Mouse (Mus musculus) stomach, embryonic 14.5 days (tissue): ENCODE results near the gene Clcf1. TPM values are rescaled to one million over a fixed set of nuclear protein-coding genes. Genes with fewer than 3 reads are reported as not detected.

ENCODE experiments used
- microRNA-seq: library from miRNA; unstranded; fragments of <30 nt; microRNA quantifications from one replicate; pipeline ENCODE4, GENCODE M21; 2016
- polyA plus RNA-seq: library from polyadenylated mRNA; unstranded; fragments of >200 nt; fragmentation: Nextera tagmentation; extraction: Ambion mirVana; gene quantifications from 2 replicates; pipeline ENCODE4 v1.2.1, GENCODE M21; 2014

The Clcf1 gene
- polyA plus RNA-seq, 1 experiment from 2014 or later = 8.3 TPM

Small RNAs within 50 kb of the gene (microRNA-seq; reads per million reads assigned to microRNA genes)
- gene Gm26115 = not detected
- not detected for gene Mir6985

Other genes with a start within 250 kb of the Clcf1 start
- gene Aldh3b2, start 241.9 kb upstream of the Clcf1 start, polyA plus RNA-seq = 11.7 and 14.4 TPM in 2 replicates
- gene Acy3, start 227.7 kb upstream of the Clcf1 start, polyA plus RNA-seq = 7.8 and 8.8 TPM in 2 replicates
- not detected in 2 replicates for gene Tbx10, start 221.5 kb upstream of the Clcf1 start, polyA plus RNA-seq
- 30.9 and 42.2 TPM in 2 replicates for gene Nudt8, start 213.7 kb upstream of the Clcf1 start, polyA plus RNA-seq
- gene Gm49405, start 213.6 kb upstream of the Clcf1 start, polyA plus RNA-seq = 3.3 TPM in 2 replicates
- 4.5 TPM in 2 replicates for gene Doc2g, start 210.9 kb upstream of the Clcf1 start, polyA plus RNA-seq
- 195 and 205 TPM in 2 replicates for gene Ndufv1, start 201.4 kb upstream of the Clcf1 start, polyA plus RNA-seq
- gene Gstp1, start 176.3 kb upstream of the Clcf1 start, polyA plus RNA-seq = 635 and 672 TPM in 2 replicates
- 10.4 and 18.0 TPM in 2 replicates for gene Gstp2, start 168.2 kb upstream of the Clcf1 start, polyA plus RNA-seq
- not detected in 2 replicates for gene Gstp3, start 154.7 kb upstream of the Clcf1 start, polyA plus RNA-seq
- gene Cabp2, start 132.7 kb upstream of the Clcf1 start, polyA plus RNA-seq = not detected in 2 replicates
- gene Cdk2ap2, start 117.1 kb upstream of the Clcf1 start, polyA plus RNA-seq = 74.1 and 91.0 TPM in 2 replicates
- gene Pitpnm1, start 114.2 kb upstream of the Clcf1 start, polyA plus RNA-seq = 9.2 and 10.8 TPM in 2 replicates
- 95.3 and 101 TPM in 2 replicates for gene Aip, start 88.4 kb upstream of the Clcf1 start, polyA plus RNA-seq
- not detected in 2 replicates for gene Gpr152, start 74.5 kb upstream of the Clcf1 start, polyA plus RNA-seq
- gene Cabp4, start 70.2 kb upstream of the Clcf1 start, polyA plus RNA-seq = not detected in 2 replicates
- gene Coro1b, start 65.6 kb upstream of the Clcf1 start, polyA plus RNA-seq = 149 and 152 TPM in 2 replicates
- gene Ptprcap, start 60.6 kb upstream of the Clcf1 start, polyA plus RNA-seq = 1.9 and 2.6 TPM in 2 replicates
- gene Rps6kb2, start 50.9 kb upstream of the Clcf1 start, polyA plus RNA-seq = 35.8 and 38.9 TPM in 2 replicates
- 0.90 and 1.3 TPM in 2 replicates for gene Carns1, start 38.8 kb upstream of the Clcf1 start, polyA plus RNA-seq
- gene Tbc1d10c, start 23.0 kb upstream of the Clcf1 start, polyA plus RNA-seq = 1.5 and 2.5 TPM in 2 replicates
- 759 and 780 TPM in 2 replicates for gene Ppp1ca, start 22.2 kb upstream of the Clcf1 start, polyA plus RNA-seq
- 33.3 and 33.5 TPM in 2 replicates for gene Rad9a, start 12.6 kb upstream of the Clcf1 start, polyA plus RNA-seq
- gene AC109138.7, start 119 bp downstream of the Clcf1 start, polyA plus RNA-seq = not detected in 2 replicates
- 25.5 and 26.3 TPM in 2 replicates for gene Pold4, start 17.7 kb downstream of the Clcf1 start, polyA plus RNA-seq
- gene Ssh3, start 54.9 kb downstream of the Clcf1 start, polyA plus RNA-seq = 26.5 and 27.9 TPM in 2 replicates
- 10.4 and 13.0 TPM in 2 replicates for gene Ankrd13d, start 68.9 kb downstream of the Clcf1 start, polyA plus RNA-seq
- 18.1 and 18.7 TPM in 2 replicates for gene Grk2, start 92.0 kb downstream of the Clcf1 start, polyA plus RNA-seq
- 56.4 and 58.2 TPM in 2 replicates for gene Kdm2a, start 184.0 kb downstream of the Clcf1 start, polyA plus RNA-seq
- gene Rhod, start 225.2 kb downstream of the Clcf1 start, polyA plus RNA-seq = 29.1 and 43.7 TPM in 2 replicates